Mouse (Mus musculus) heart, adult 2 months (tissue): ENCODE data around the gene Mapkbp1.

Source experiments
- CTCF ChIP-seq: fragments of 200-600 bp; IDR thresholded peaks from 2 replicates; pipeline ENCODE4 v1.8.1; 2022; ENCODE audit warnings: antibody characterized with exemption, mild to moderate bottlenecking, moderate library complexity
- EP300 ChIP-seq: fragments of 200-500 bp; IDR thresholded peaks from 2 replicates; pipeline ENCODE4 v1.6.1; 2011; ENCODE audit warnings: low read depth, low read length, control low read depth; ENCODE audit not compliant: insufficient read depth

GRCm38 (mm10) chr2:120032726-120033467 lies 60.4 kb downstream of the Mapkbp1 start, which contains the start of gene Pla2g4b:
- TF ChIP-seq CTCF = no peak
- TF ChIP-seq EP300 = no peak
